ENCODE assay signal across 8 mouse cellular contexts in genomic region chr13:29823906-29824305, GRCm38 (mm10). TPM values are rescaled to one million over a fixed set of nuclear protein-coding genes. Genes with fewer than 3 reads are reported as not detected.
A peak's percentile ranks its signal among the peaks of the same experiment; 100 is the strongest.
DNase-seq lines count a peak whose midpoint lies in the region; ATAC-seq and TF ChIP-seq lines count a peak whose summit lies in the region.

No protein-coding gene starts in this region.

- 66% methylated on average over 9 of the region's 9 CpGs for WGBS in heart, adult 2 months
- WGBS in heart, embryonic 11.5 days (ENCODE audit: insufficient replicate concordance) = 47% methylated on average over 9 of the region's 9 CpGs
- WGBS in hindbrain, embryonic 10.5 days = 72% methylated on average over 9 of the region's 9 CpGs

- intact Hi-C loops in heart, adult 2 months (cut with DNase I) = no loop called here

- no peak overlapping the region for H3K27ac ChIP-seq in heart, adult 2 months
- H3K27ac ChIP-seq in heart, embryonic 11.5 days (ENCODE audit: low read depth, low read length) = no peak overlapping the region
- H3K27ac ChIP-seq in hindbrain, embryonic 10.5 days = peak overlapping the region; percentile 73

- no peaks in the 10 kb centered on the region; the same call in none of the 2 replicates for H3K79me2 ChIP-seq in heart, adult 2 months (replicated peaks; ENCODE audit: control insufficient read depth, insufficient read depth, low read length)

- DNase-seq in heart, adult 2 months = no peak
- DNase-seq in cerebellum, adult 9-11 months = peak; percentile 69
- peak; percentile 12 for DNase-seq in hindbrain, embryonic 10.5 days (ENCODE audit: low spot score)
- peak; percentile 32 for DNase-seq in mesoderm, embryonic 11.5 days (ENCODE audit: low read depth, low spot score)
- DNase-seq in spleen, adult 18-20 months = no peak
- no peak for DNase-seq in adrenal gland, adult 18-20 months (ENCODE audit: low spot score in 2 of 2)
- no peak for DNase-seq in adrenal gland, adult 2 months

- no peaks in the 10 kb centered on the region for H3K9me3 ChIP-seq in heart, embryonic 11.5 days (replicated peaks; ENCODE audit: control insufficient read depth, low read length)
- H3K9me3 ChIP-seq in hindbrain, embryonic 10.5 days = no peaks in the 10 kb centered on the region

- 0 out of 2 replicates have a peak, but pooled peaks have one; percentile 17 for TF ChIP-seq CTCF in heart, adult 2 months (IDR thresholded peaks at IDR 0.05)

- H3K4me3 ChIP-seq in heart, adult 2 months = no peak overlapping the region
- H3K4me3 ChIP-seq in heart, embryonic 11.5 days (ENCODE audit: low read depth, low read length) = no peak overlapping the region
- no peak overlapping the region for H3K4me3 ChIP-seq in hindbrain, embryonic 10.5 days

- no peak for TF ChIP-seq EP300 in heart, adult 2 months (IDR thresholded peaks at IDR 0.05; ENCODE audit: insufficient read depth, low read depth, low read length)

- no peaks in the 10 kb centered on the region for H3K27me3 ChIP-seq in heart, adult 2 months (ENCODE audit: control insufficient read depth, insufficient read depth, low read length)
- H3K27me3 ChIP-seq in heart, embryonic 11.5 days (ENCODE audit: control insufficient read depth, insufficient read depth, low read length) = no peaks in the 10 kb centered on the region
- no peaks in the 10 kb centered on the region for H3K27me3 ChIP-seq in hindbrain, embryonic 10.5 days (ENCODE audit: insufficient read depth, poor library complexity, severe bottlenecking)

- H3K4me2 ChIP-seq in heart, embryonic 11.5 days = no peak overlapping the region

- H3K4me1 ChIP-seq in heart, adult 2 months (ENCODE audit: control insufficient read depth, insufficient read depth, low read length) = 0 out of 2 replicates have a peak, but pooled peaks cover 2% of the 10 kb centered on the region
- peaks cover 19% of the 10 kb centered on the region for H3K4me1 ChIP-seq in heart, embryonic 11.5 days (ENCODE audit: control insufficient read depth, insufficient read depth, low read length)
- peaks cover 35% of the 10 kb centered on the region for H3K4me1 ChIP-seq in hindbrain, embryonic 10.5 days (replicated peaks)

- no peak for TF ChIP-seq POLR2A in heart, adult 2 months (IDR thresholded peaks at IDR 0.05; ENCODE audit: insufficient read depth, low read depth, low read length)

- no peaks in the 10 kb centered on the region for H3K36me3 ChIP-seq in heart, adult 2 months (ENCODE audit: control insufficient read depth, insufficient read depth, low read length)
- H3K36me3 ChIP-seq in heart, embryonic 11.5 days (ENCODE audit: control insufficient read depth, insufficient read depth, low read length) = no peaks in the 10 kb centered on the region
- H3K36me3 ChIP-seq in hindbrain, embryonic 10.5 days = no peaks in the 10 kb centered on the region

- no peak overlapping the region for H3K9ac ChIP-seq in heart, adult 2 months (ENCODE audit: low read depth, low read length)
- no peak overlapping the region for H3K9ac ChIP-seq in heart, embryonic 11.5 days (ENCODE audit: low read depth, low read length)

- ATAC-seq in heart, embryonic 11.5 days (replicated peaks; ENCODE audit: insufficient number of reproducible peaks, low FRiP score, low TSS enrichment) = no peak

RNA-seq across cellular contexts. Expression of gene Cdkal1, which starts 31.6 kb away (rescaled TPM):
- 10 to 100 TPM; 29.9 to 30.3 TPM for total RNA-seq in heart, adult 2 months (2021)
- 3.9 and 6.8 TPM in 2 replicates for polyA plus RNA-seq in heart, adult 2 months (2012; rRNA removed)
- 25.2 and 29.4 TPM in 2 replicates for polyA plus RNA-seq in heart, embryonic 11.5 days (2014; fragmentation: Nextera tagmentation; extraction: Ambion mirVana)
- 29.6 and 32.8 TPM in 2 replicates for polyA plus RNA-seq in hindbrain, embryonic 10.5 days (2016; fragmentation: Nextera tagmentation; extraction: Ambion mirVana)
- total RNA-seq in adrenal gland, adult 18-20 months (2021) = 10 to 100 TPM; 20.9 to 22.0 TPM
- 10 to 100 TPM; 22.0 to 29.0 TPM for total RNA-seq in adrenal gland, adult 2 months (2021)
- 0.71 and 0.73 TPM in 2 replicates for polyA plus RNA-seq in adrenal gland, adult 2 months (2012; rRNA removed)

Comparison
In these comparisons a context has a peak if more than half of its experiments do, and no peak if none do; other contexts are left out.
1. DNase-seq: peak in cerebellum, adult 9-11 months (single experiment), hindbrain, embryonic 10.5 days (single experiment) and mesoderm, embryonic 11.5 days (single experiment); none in heart, adult 2 months (0 of 2), spleen, adult 18-20 months (0 of 2), adrenal gland, adult 18-20 months (0 of 2) and adrenal gland, adult 2 months (single experiment).